Mouse (Mus musculus) brain, embryonic 14.5 days (tissue): ENCODE results near the gene Dazap2. TPM values are rescaled to one million over a fixed set of nuclear protein-coding genes. Genes with fewer than 3 reads are reported as not detected.

Experiments used
- DNase-seq: peaks from one replicate; pipeline ENCODE4 v3.0.0-alpha.2; 2011; ENCODE audit warnings: low read depth
- CTCF ChIP-seq: fragments of 200-500 bp; IDR thresholded peaks from 2 replicates; pipeline ENCODE4 v1.5.1; 2012; ENCODE audit warnings: inconsistent platforms, mild to moderate bottlenecking, moderate library complexity, borderline replicate concordance; ENCODE audit not compliant: insufficient read depth, insufficient read length; ENCODE audit errors: extremely low read depth
- POLR2A ChIP-seq: fragments of 200-500 bp; IDR thresholded peaks from 2 replicates; pipeline ENCODE4 v1.6.1; 2012; ENCODE audit warnings: mild to moderate bottlenecking, inconsistent platforms, borderline replicate concordance; ENCODE audit not compliant: poor library complexity, insufficient read depth, insufficient read length, severe bottlenecking; ENCODE audit errors: extremely low read depth
- polyA plus RNA-seq: library from polyadenylated mRNA; depleted of rRNA; stranded (reverse); fragments of >200 nt; gene quantifications from 2 replicates; pipeline ENCODE4 v1.2.3, GENCODE M21; 2012

Gene Dazap2
- polyA plus RNA-seq, 1 experiment: 139 TPM

GRCm38 (mm10) chr15:100631454-100632170, 16.5 kb downstream of the Dazap2 start:
- no peak for DNase-seq
- no peak for TF ChIP-seq POLR2A

GRCm38 (mm10) chr15:100632323-100632722, 17.2 kb downstream of the Dazap2 start:
- DNase-seq: no peak
- TF ChIP-seq CTCF (no peak), POLR2A (no peak)

GRCm38 (mm10) chr15:100633341-100633740, 18.2 kb downstream of the Dazap2 start:
- DNase-seq: no peak
- TF ChIP-seq POLR2A (no peak), CTCF (no peak)

GRCm38 (mm10) chr15:100635239-100635638, 20.1 kb downstream of the Dazap2 start:
- TF ChIP-seq POLR2A (no peak), CTCF (no peak)
- DNase-seq: no peak

GRCm38 (mm10) chr15:100635851-100636645, 20.9 kb downstream of the Dazap2 start:
- TF ChIP-seq POLR2A: no peak
- no peak for TF ChIP-seq CTCF
- DNase-seq: no peak

- DNase-seq: no peak
- no peak for TF ChIP-seq POLR2A
- TF ChIP-seq CTCF: no peak
Measured at GRCm38 (mm10) chr15:100636700-100637501, 21.8 kb downstream of the Dazap2 start, which contains the start of gene Smagp. Smagp (minus strand) TSS chr15:100636940.

- TF ChIP-seq POLR2A (no peak), CTCF (peak; percentile 44; the same call in 1 of the 2 replicates)
- DNase-seq: no peak
Measured at GRCm38 (mm10) chr15:100637661-100638060, 22.5 kb downstream of the Dazap2 start.

GRCm38 (mm10) chr15:100639972-100640750, 25.0 kb downstream of the Dazap2 start:
- TF ChIP-seq CTCF (no peak), POLR2A (no peak)
- DNase-seq: no peak

- no peak for DNase-seq
- TF ChIP-seq CTCF: no peak
- no peak for TF ChIP-seq POLR2A
Measured at GRCm38 (mm10) chr15:100641226-100641810, 26.2 kb downstream of the Dazap2 start.

- no peak for TF ChIP-seq POLR2A
- TF ChIP-seq CTCF: no peak
Measured at GRCm38 (mm10) chr15:100642451-100642850, 27.3 kb downstream of the Dazap2 start.

GRCm38 (mm10) chr15:100646161-100646560, 31.0 kb downstream of the Dazap2 start:
- TF ChIP-seq CTCF (no peak), POLR2A (no peak)
- no peak for DNase-seq

More at GRCm38 (mm10) chr15:100642451-100642850, 27.3 kb downstream of the Dazap2 start:
- DNase-seq: no peak

- TF ChIP-seq CTCF (no peak), POLR2A (no peak)
- DNase-seq: no peak
Measured at GRCm38 (mm10) chr15:100650111-100650510, 35.0 kb downstream of the Dazap2 start.
